Mouse (Mus musculus) heart, embryonic 16.5 days (tissue): ENCODE measurements around the gene Snrk. TPM values are rescaled to one million over a fixed set of nuclear protein-coding genes. Genes with fewer than 3 reads are reported as not detected.
A peak's percentile ranks its signal among the peaks of the same experiment; 100 is the strongest.

Experiments
- ATAC-seq: fragments of 200-750 bp; cut with Nextera tagmentation; replicated peaks from 2 replicates; pipeline ENCODE4 v1.8.0; 2017; ENCODE audit warnings: moderate number of reproducible peaks; ENCODE audit not compliant: insufficient read depth, low FRiP score; ENCODE audit errors: extremely low read depth
- H3K27ac ChIP-seq: fragments of 300-500 bp; sonication (generic); 2 replicates; pipeline ENCODE4 v1.5.1; 2014; ENCODE audit warnings: mild to moderate bottlenecking, low read length, control low read depth, moderate library complexity
- H3K27me3 ChIP-seq: fragments of 300-500 bp; sonication (generic); 2 replicates; pipeline ENCODE4 v1.6.1; 2014; ENCODE audit warnings: low read length, mixed read lengths; ENCODE audit not compliant: control insufficient read depth, insufficient read depth
- H3K36me3 ChIP-seq: fragments of 300-500 bp; sonication (generic); 2 replicates; pipeline ENCODE4 v1.6.1; 2014; ENCODE audit not compliant: control insufficient read depth, insufficient read depth
- H3K4me1 ChIP-seq: fragments of 300-500 bp; sonication (generic); 2 replicates; pipeline ENCODE4 v1.6.1; 2014; ENCODE audit warnings: low read length, mixed read lengths; ENCODE audit not compliant: control insufficient read depth, insufficient read depth
- H3K4me2 ChIP-seq: fragments of 300-500 bp; sonication (generic); 2 replicates; pipeline ENCODE4 v1.6.1; 2014; ENCODE audit warnings: low read depth, mild to moderate bottlenecking, control low read depth, low read length
- H3K4me3 ChIP-seq: fragments of 300-500 bp; sonication (generic); 2 replicates; pipeline ENCODE4 v1.5.1; 2014; ENCODE audit warnings: mild to moderate bottlenecking, control low read depth, low read length
- H3K9ac ChIP-seq: fragments of 300-500 bp; sonication (generic); 2 replicates; pipeline ENCODE4 v1.6.1; 2014; ENCODE audit warnings: low read length, control low read depth
- H3K9me3 ChIP-seq: fragments of 300-500 bp; sonication (generic); replicated peaks from 2 replicates; pipeline ENCODE4 v1.6.1; 2016; ENCODE audit warnings: low read length; ENCODE audit not compliant: control insufficient read depth
- WGBS: fragments of 180-500 bp; shearing (Covaris S2); extraction: QIAGEN DNeasy Blood & Tissue Kit; methylation state at CpG from one replicate; pipeline ENCODE4 v1.1.7; 2014; 5-methylcytosine and 5-hydroxymethylcytosine counted together
- polyA plus RNA-seq: library from polyadenylated mRNA; unstranded; fragments of >200 nt; fragmentation: Nextera tagmentation; extraction: Ambion mirVana; gene quantifications from 2 replicates; pipeline ENCODE4 v1.2.1, GENCODE M21; 2015

Gene Snrk
- polyA plus RNA-seq, 1 experiment from 2014 or later: 61.7 TPM

DNA sequence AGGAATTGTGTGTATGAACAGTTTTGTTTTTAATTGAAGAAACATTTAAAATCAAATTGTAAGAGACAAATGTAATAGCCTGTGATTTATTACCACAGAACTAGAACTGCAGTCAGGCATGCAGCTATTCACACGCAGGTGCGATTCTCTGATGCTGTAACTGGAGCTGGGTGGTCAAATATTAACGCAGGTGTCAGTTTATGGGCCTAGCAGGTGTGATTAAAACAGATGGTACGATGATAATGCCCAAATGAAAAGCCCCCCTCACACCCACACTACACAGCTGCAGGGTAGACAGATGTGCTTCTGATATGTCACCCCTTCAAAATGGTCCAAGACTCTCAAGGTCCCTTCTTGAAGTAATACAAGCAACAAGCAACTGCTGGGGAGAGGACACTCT, 15.9 kb upstream of the Snrk start:
- no peak for ATAC-seq
- Histone ChIP-seq H3K36me3 (no peaks in the 10 kb centered on the region), H3K4me2 (no peak overlapping the region), H3K9ac (no peak overlapping the region), H3K4me3 (no peak overlapping the region), H3K9me3 (no peaks in the 10 kb centered on the region), H3K27me3 (no peaks in the 10 kb centered on the region), H3K4me1 (no peaks in the 10 kb centered on the region), H3K27ac (no peak overlapping the region)
- WGBS: 72% methylated on average over 4 of the region's 4 CpGs

GRCm38 (mm10) chr9:122103550-122104284, 13.3 kb upstream of the Snrk start:
- no peak overlapping the region for H3K4me2 ChIP-seq

GRCm38 (mm10) chr9:122104285-122104829, 12.7 kb upstream of the Snrk start:
- H3K9ac ChIP-seq: no peak overlapping the region
- H3K4me1 ChIP-seq: peaks cover 11% of the 10 kb centered on the region; the same call in 1 of the 2 replicates
- H3K9me3 ChIP-seq: no peaks in the 10 kb centered on the region
- H3K27ac ChIP-seq: no peak overlapping the region
- H3K36me3 ChIP-seq: no peaks in the 10 kb centered on the region
- ATAC-seq: no peak
- H3K4me2 ChIP-seq: no peak overlapping the region
- no peak overlapping the region for H3K4me3 ChIP-seq
- 53% methylated on average over 7 of the region's 7 CpGs for WGBS
- H3K27me3 ChIP-seq: no peaks in the 10 kb centered on the region

More at GRCm38 (mm10) chr9:122103550-122104284, 13.3 kb upstream of the Snrk start:
- Histone ChIP-seq H3K4me3 (no peak overlapping the region), H3K36me3 (no peaks in the 10 kb centered on the region), H3K9me3 (no peaks in the 10 kb centered on the region), H3K4me1 (peaks cover 11% of the 10 kb centered on the region; the same call in 1 of the 2 replicates), H3K9ac (no peak overlapping the region), H3K27ac (no peak overlapping the region), H3K27me3 (no peaks in the 10 kb centered on the region)
- WGBS: 33% methylated on average over 9 of the region's 9 CpGs
- ATAC-seq: no peak

DNA sequence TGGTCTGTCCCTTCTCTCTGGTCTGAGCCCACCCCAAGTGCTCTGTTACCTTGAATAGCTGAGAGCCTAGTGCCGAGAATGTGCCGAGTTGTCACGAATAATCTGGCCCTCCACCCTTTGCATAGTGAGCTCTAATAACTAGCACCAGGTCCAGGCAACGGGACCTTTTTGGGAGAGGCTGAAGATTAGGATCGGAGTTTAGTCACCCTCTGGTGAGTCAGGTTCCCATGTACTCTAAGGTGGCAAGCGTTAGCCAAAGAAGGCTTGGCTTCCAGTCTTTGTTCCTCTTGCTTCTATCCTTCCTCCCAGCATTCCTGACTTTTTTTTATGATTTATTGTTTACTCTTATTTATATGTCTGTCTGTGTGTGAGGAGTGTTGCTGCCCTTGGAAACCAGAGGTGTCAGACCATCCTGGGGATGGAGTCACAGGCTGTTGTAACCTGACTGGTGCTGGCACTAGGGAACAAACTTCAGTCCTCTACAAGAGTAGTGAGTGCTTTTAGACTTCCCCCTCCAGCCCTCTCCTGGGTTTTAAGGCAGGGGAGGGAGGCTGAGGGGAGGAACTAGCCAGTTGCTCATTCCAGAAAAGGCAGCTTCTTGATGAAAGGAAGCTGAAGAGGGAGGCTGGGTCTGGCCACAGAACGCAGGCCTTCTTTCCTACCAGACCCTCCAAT, 9.2 kb upstream of the Snrk start:
- no peak overlapping the region for H3K4me3 ChIP-seq
- no peak overlapping the region for H3K27ac ChIP-seq
- H3K4me2 ChIP-seq: no peak overlapping the region
- no peak for ATAC-seq
- peaks cover 13% of the 10 kb centered on the region; the same call in 1 of the 2 replicates for H3K4me1 ChIP-seq
- no peaks in the 10 kb centered on the region for H3K36me3 ChIP-seq
- H3K9ac ChIP-seq: no peak overlapping the region
- WGBS: 47% methylated on average over 7 of the region's 7 CpGs
- no peaks in the 10 kb centered on the region for H3K9me3 ChIP-seq
- H3K27me3 ChIP-seq: no peaks in the 10 kb centered on the region

DNA sequence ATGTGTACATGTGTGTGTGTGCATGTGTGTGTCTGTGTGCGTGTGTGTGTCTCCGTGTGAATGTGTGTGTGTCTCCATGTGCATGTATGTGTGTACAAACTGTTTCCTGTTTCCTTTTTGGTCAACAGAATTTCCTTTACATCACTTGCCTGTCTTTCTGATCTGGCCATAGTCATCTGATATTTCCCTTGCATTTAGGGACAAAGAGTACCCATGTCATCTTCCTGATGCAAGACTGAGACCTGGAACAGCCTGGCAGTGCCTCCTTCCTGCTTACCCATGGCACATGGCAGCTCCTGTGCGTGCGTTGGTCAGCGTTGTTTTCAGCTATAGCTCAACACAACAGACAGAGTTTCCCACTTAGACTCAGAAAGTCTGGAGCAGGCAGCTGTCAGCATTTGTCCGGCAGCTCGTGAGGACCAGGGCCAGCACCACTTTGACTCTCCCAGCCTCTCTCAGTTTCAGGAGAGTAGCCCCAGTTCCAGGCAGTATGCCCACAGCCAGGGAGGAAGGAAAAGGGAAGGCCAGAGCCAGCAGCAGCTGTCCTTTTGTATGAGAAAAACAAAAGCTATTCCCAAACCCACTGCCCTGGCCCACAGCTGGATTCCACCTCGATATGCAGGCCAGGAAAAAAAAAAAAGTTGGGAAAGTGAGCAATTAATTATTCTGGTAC, 7.4 kb upstream of the Snrk start:
- Histone ChIP-seq H3K4me1 (peaks cover 13% of the 10 kb centered on the region; the same call in 1 of the 2 replicates), H3K4me2 (no peak overlapping the region), H3K36me3 (no peaks in the 10 kb centered on the region), H3K27me3 (no peaks in the 10 kb centered on the region), H3K9ac (no peak overlapping the region; the same call in 1 of the 2 replicates), H3K9me3 (no peaks in the 10 kb centered on the region), H3K27ac (peak overlapping the region; percentile 77), H3K4me3 (no peak overlapping the region)
- WGBS: 49% methylated on average over 8 of the region's 8 CpGs
- ATAC-seq: peak; percentile 52; the same call in 1 of the 2 replicates

- H3K9me3 ChIP-seq: no peaks in the 10 kb centered on the region
- no peak overlapping the region for H3K4me3 ChIP-seq
- H3K27ac ChIP-seq: peak overlapping the region; percentile 77
- H3K4me1 ChIP-seq: peaks cover 13% of the 10 kb centered on the region; the same call in 1 of the 2 replicates
- no peak overlapping the region for H3K9ac ChIP-seq
- no peaks in the 10 kb centered on the region for H3K36me3 ChIP-seq
- H3K27me3 ChIP-seq: no peaks in the 10 kb centered on the region
- no peak overlapping the region for H3K4me2 ChIP-seq
- 75% methylated on average over 6 of the region's 6 CpGs for WGBS
- ATAC-seq: no peak
Observed at GRCm38 (mm10) chr9:122110508-122110907, 6.6 kb upstream of the Snrk start.

GRCm38 (mm10) chr9:122110921-122111320, 6.1 kb upstream of the Snrk start:
- no peak overlapping the region for H3K27ac ChIP-seq
- WGBS: 87% methylated on average over 5 of the region's 5 CpGs

GRCm38 (mm10) chr9:122115552-122115951, 1.5 kb upstream of the Snrk start:
- no peaks in the 10 kb centered on the region for H3K36me3 ChIP-seq
- 56% methylated on average over 4 of the region's 4 CpGs for WGBS
- H3K27me3 ChIP-seq: no peaks in the 10 kb centered on the region
- ATAC-seq: no peak
- no peak overlapping the region for H3K27ac ChIP-seq
- no peak overlapping the region for H3K4me2 ChIP-seq
- H3K4me3 ChIP-seq: no peak overlapping the region
- no peak overlapping the region for H3K9ac ChIP-seq
- H3K9me3 ChIP-seq: no peaks in the 10 kb centered on the region
- H3K4me1 ChIP-seq: peaks cover 7% of the 10 kb centered on the region

More at GRCm38 (mm10) chr9:122110921-122111320, 6.1 kb upstream of the Snrk start:
- Histone ChIP-seq H3K4me2 (no peak overlapping the region), H3K27me3 (no peaks in the 10 kb centered on the region), H3K4me3 (no peak overlapping the region), H3K9me3 (no peaks in the 10 kb centered on the region), H3K9ac (no peak overlapping the region), H3K36me3 (no peaks in the 10 kb centered on the region), H3K4me1 (peaks cover 13% of the 10 kb centered on the region; the same call in 1 of the 2 replicates)
- no peak for ATAC-seq
